Mouse (Mus musculus): Measurements from ENCODE around the gene Fscn1.

GRCm38 (mm10) chr5:142998171-142998570, 38.0 kb downstream of the Fscn1 start:
- TF ChIP-seq POLR2A (IDR thresholded peaks at IDR 0.05; ENCODE audit: insufficient read depth, low read length) (no peak), CTCF (IDR thresholded peaks at IDR 0.05; ENCODE audit: low read depth, low read length) (no peak), EP300 (IDR thresholded peaks at IDR 0.05; ENCODE audit: insufficient read depth, low read depth, low read length) (no peak)
